Mouse (Mus musculus): Measurements from ENCODE around the gene Gm43191.
"Not testable (repeated sequence)": the region's sequence is repeated elsewhere in the genome, so short reads cannot be mapped to it uniquely, and the experiment has no call there.

- not testable (repeated sequence) for TF ChIP-seq POLR2A (IDR thresholded peaks at IDR 0.05; ENCODE audit: low read depth, low read length); CTCF (IDR thresholded peaks at IDR 0.05; ENCODE audit: extremely low read depth, insufficient read depth, insufficient read length, insufficient replicate concordance)
Observed at GRCm38 (mm10) chr3:116654051-116654450, 27.0 kb downstream of the Gm43191 start.
